14 mouse cellular contexts compared by ENCODE assay signal in the genomic region with DNA sequence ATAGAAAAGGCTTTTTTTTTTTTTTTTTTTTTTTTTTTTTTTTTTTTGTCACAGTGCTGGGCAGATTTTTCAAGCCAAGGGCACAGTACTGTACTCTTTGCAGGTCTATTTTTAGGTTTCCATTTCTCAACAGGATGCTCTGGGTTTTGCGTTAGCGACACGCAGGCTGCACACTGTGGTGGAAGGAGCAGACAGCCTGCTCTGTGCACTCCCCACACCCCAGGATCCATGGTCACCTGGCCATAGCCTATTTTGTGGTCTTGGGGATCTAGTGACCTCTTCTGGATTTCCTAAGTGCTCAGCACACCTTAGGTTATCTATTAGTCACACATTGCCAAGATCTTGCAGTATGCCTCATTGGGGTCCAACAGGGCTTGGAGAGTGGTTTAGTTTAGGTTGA.
DNase-seq lines count a peak whose midpoint lies in the region; ATAC-seq and TF ChIP-seq lines count a peak whose summit lies in the region.
"Had no signal": no experiment of that assay in that cellular context is flagged by ENCODE, and none has a peak within 500 bp of the region (broad histone marks: within the 10 kb centered on the region; RNA-seq: fewer than 3 reads in every experiment).

No protein-coding gene starts in this region.

- H3K4me1 ChIP-seq in liver, postnatal 0 days (ENCODE audit: insufficient read depth): no peaks in the 10 kb centered on the region
- H3K4me1 ChIP-seq: limb, embryonic 13.5 days; neural tube, embryonic 12.5 days had no signal

- ATAC-seq in cerebellum, adult (ENCODE audit: insufficient number of reproducible peaks, low FRiP score, low TSS enrichment): peak; percentile 50
- no peak for ATAC-seq in liver, postnatal 0 days

- no peak for TF ChIP-seq EP300 in liver, postnatal 0 days (IDR thresholded peaks at IDR 0.05; ENCODE audit: low read depth)

- H3K36me3 ChIP-seq in liver, postnatal 0 days (replicated peaks; ENCODE audit: insufficient read depth, low read length): no peaks in the 10 kb centered on the region
- H3K36me3 ChIP-seq: forebrain, embryonic 12.5 days; heart, embryonic 13.5 days; limb, embryonic 13.5 days; neural tube, embryonic 12.5 days had no signal

- no peak overlapping the region for H3K27ac ChIP-seq in liver, postnatal 0 days (ENCODE audit: low read depth)
- H3K27ac ChIP-seq: forebrain, embryonic 12.5 days; gastrocnemius, adult 2 months; heart, embryonic 13.5 days; limb, embryonic 13.5 days; neural tube, embryonic 12.5 days; stomach, postnatal 0 days had no signal

- no peak overlapping the region for H3K4me2 ChIP-seq in liver, postnatal 0 days (ENCODE audit: low read depth, low read length)
- H3K4me2 ChIP-seq: forebrain, embryonic 12.5 days; heart, embryonic 13.5 days; limb, embryonic 13.5 days; neural tube, embryonic 12.5 days had no signal

- 34% methylated on average over 3 of the region's 3 CpGs for WGBS in liver, postnatal 0 days (ENCODE audit: insufficient replicate concordance)

- no peak overlapping the region for H3K9ac ChIP-seq in liver, postnatal 0 days (replicated peaks)
- H3K9ac ChIP-seq: forebrain, embryonic 12.5 days; heart, embryonic 13.5 days; limb, embryonic 13.5 days; neural tube, embryonic 12.5 days had no signal

- H3K27me3 ChIP-seq in liver, postnatal 0 days (ENCODE audit: insufficient read depth, low read length): no peaks in the 10 kb centered on the region
- H3K27me3 ChIP-seq: forebrain, embryonic 12.5 days; heart, embryonic 13.5 days; limb, embryonic 13.5 days; neural tube, embryonic 12.5 days had no signal

- DNase-seq in cerebellum, postnatal 4 days (ENCODE audit: low spot score in 2 of 2): no peak
- no peak for DNase-seq in liver, postnatal 0 days
- no peak for DNase-seq in liver
- peak; percentile 82 for DNase-seq in brain, adult 2 months (ENCODE audit: low read depth, low spot score)
- DNase-seq in cerebellum, postnatal 36 days: peak; percentile 38 to 60
- DNase-seq in gastrocnemius, postnatal 36 days: no peak
- DNase-seq in urinary bladder, adult 2 months (ENCODE audit: low spot score): no peak

- 0 out of 2 replicates have a peak, but pooled peaks have one; percentile 4 for TF ChIP-seq CTCF in liver, postnatal 0 days (IDR thresholded peaks at IDR 0.05; ENCODE audit: low read depth)

- H3K4me3 ChIP-seq in liver, postnatal 0 days (ENCODE audit: low read depth, low read length): no peak overlapping the region
- H3K4me3 ChIP-seq: forebrain, embryonic 12.5 days; heart, embryonic 13.5 days; limb, embryonic 13.5 days; neural tube, embryonic 12.5 days had no signal

- no peaks in the 10 kb centered on the region for H3K9me3 ChIP-seq in liver, postnatal 0 days (ENCODE audit: low read length)
- H3K9me3 ChIP-seq: heart, embryonic 13.5 days; neural tube, embryonic 12.5 days had no signal

- intact Hi-C loops in gastrocnemius, postnatal 36 days (cut with DNase I): loop anchor here (2.0 to 10.0 kb wide), 3 partner anchors 100 to 462 kb away; a partner anchor contains a TSS

Comparison
In these comparisons a context has a peak if more than half of its experiments do, and no peak if none do; other contexts are left out.
1. DNase-seq: peak in brain, adult 2 months (single experiment) and cerebellum, postnatal 36 days (2 of 2); none in cerebellum, postnatal 4 days (0 of 2), liver, postnatal 0 days (single experiment), liver (single experiment), gastrocnemius, postnatal 36 days (0 of 2) and urinary bladder, adult 2 months (single experiment).